Mouse (Mus musculus) heart, adult 2 months (tissue): Measurements from ENCODE around the gene Tex2.

Experiments
- CTCF ChIP-seq: fragments of 200-600 bp; IDR thresholded peaks from 2 replicates; pipeline ENCODE4 v1.8.1; 2022; ENCODE audit warnings: antibody characterized with exemption, mild to moderate bottlenecking, moderate library complexity
- POLR2A ChIP-seq: fragments of 200-500 bp; IDR thresholded peaks from 2 replicates; pipeline ENCODE4 v1.6.1; 2011; ENCODE audit warnings: mild to moderate bottlenecking, low read depth, low read length, control low read depth; ENCODE audit not compliant: insufficient read depth

DNA sequence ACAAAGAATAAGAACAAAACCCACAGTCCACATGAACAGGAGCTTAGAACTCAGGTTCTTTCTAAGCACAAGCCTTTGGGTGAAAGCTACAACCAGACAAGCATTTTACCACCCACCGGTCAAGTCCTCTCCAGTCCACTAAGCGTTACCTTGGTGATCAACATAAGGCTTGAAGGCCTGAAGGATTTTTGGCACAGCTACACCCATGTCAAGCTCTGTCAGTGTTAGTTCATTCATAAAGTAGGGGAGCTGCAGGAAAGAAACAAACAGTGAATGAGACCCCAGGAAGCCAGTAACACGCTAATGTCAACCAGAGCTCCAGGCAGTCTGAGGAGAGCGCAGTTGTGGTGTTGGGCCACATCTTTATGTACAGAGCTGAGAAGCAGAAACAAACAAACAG, 84.1 kb downstream of the Tex2 start:
- no peak for TF ChIP-seq POLR2A
- TF ChIP-seq CTCF: no peak
